Mouse (Mus musculus): ENCODE results near the gene Olfr568. TPM values are rescaled to one million over a fixed set of nuclear protein-coding genes. Genes with fewer than 3 reads are reported as not detected.

The Olfr568 gene
- polyA plus RNA-seq, 1 experiment = not detected

DNA sequence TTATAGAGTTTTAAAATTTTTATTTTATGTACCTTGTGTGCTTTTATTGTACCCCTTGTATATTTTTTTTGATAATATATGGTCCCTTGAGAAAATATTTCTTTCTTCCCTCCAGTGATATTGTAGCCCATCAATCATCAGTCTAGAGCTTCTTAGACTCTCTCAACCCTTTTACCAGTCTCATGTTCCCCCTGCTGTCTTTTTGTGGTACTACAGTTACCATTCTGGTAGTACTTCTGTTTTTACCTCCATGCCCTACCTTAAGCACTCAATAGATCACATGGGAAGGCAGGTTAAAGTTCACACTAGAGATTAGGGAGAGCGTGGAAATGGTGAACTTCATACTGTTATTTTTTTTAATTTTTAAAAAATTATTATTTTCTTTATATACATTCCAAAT lies 42.7 kb downstream of the Olfr568 start:
- no peak overlapping the region for H3K4me3 ChIP-seq (ENCODE audit: extremely low read depth, insufficient read depth, insufficient read length)
- no peaks in the 10 kb centered on the region for H3K27me3 ChIP-seq (ENCODE audit: control insufficient read depth, insufficient read depth, low read length)
- WGBS = 16% methylated on average over 1 of the region's 1 CpGs
- no peak overlapping the region for H3K27ac ChIP-seq (ENCODE audit: insufficient read depth, low read length)
- peak in 1 of 2 experiments; percentile 3 for DNase-seq (ENCODE audit: low read depth in 1 of 2, low spot score in 2 of 2)
- TF ChIP-seq CTCF (IDR thresholded peaks at IDR 0.05; ENCODE audit: extremely low read depth, insufficient read depth, insufficient read length, insufficient replicate concordance) = no peak
- TF ChIP-seq POLR2A (IDR thresholded peaks at IDR 0.05; ENCODE audit: low read depth, low read length) = no peak
- H3K4me1 ChIP-seq (ENCODE audit: control insufficient read depth, insufficient read depth, insufficient read length) = no peaks in the 10 kb centered on the region
- no peaks in the 10 kb centered on the region for H3K36me3 ChIP-seq (ENCODE audit: control insufficient read depth, insufficient read depth, low read length)

- no peaks in the 10 kb centered on the region for H3K27me3 ChIP-seq (ENCODE audit: control insufficient read depth, insufficient read depth, low read length)
- 70% methylated on average over 1 of the region's 1 CpGs for WGBS
- no peak within 1 kb of the TSS for H3K27ac ChIP-seq (ENCODE audit: insufficient read depth, low read length)
- no peak for TF ChIP-seq POLR2A (IDR thresholded peaks at IDR 0.05; ENCODE audit: low read depth, low read length)
- TF ChIP-seq CTCF (IDR thresholded peaks at IDR 0.05; ENCODE audit: extremely low read depth, insufficient read depth, insufficient read length, insufficient replicate concordance) = no peak
- H3K36me3 ChIP-seq (ENCODE audit: control insufficient read depth, insufficient read depth, low read length) = no peaks in the 10 kb centered on the region
- no peak within 1 kb of the TSS for H3K4me3 ChIP-seq (ENCODE audit: extremely low read depth, insufficient read depth, insufficient read length)
- H3K4me1 ChIP-seq (ENCODE audit: control insufficient read depth, insufficient read depth, insufficient read length) = no peaks in the 10 kb centered on the region
- no peak for DNase-seq (ENCODE audit: low read depth in 1 of 2, low spot score in 2 of 2)
Measured at GRCm38 (mm10) chr7:102924109-102924508, 47.2 kb downstream of the Olfr568 start, which contains the start of gene Olfr572. Gene Olfr572 (plus strand): TSS chr7:102924409.

DNA sequence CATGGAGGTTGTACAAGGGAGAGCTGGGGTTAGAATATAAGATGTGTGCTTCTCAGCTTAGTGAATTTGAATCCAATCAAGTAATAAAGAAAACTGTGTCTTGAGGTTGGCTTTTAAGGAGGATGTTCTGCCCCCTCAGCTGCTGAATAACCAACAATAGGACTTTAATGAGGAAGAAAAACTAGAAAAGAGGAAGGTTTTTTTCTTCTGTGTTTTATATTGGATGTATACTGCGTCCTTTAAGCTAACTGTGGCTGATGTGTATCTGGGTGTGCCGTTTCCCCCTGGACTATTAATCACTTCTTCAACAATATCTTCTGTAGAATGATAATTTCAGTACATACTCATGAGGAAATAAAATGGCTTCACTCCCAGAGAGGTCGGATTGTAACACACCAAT lies 50.2 kb downstream of the Olfr568 start:
- TF ChIP-seq POLR2A (IDR thresholded peaks at IDR 0.05; ENCODE audit: low read depth, low read length) (no peak), CTCF (IDR thresholded peaks at IDR 0.05; ENCODE audit: extremely low read depth, insufficient read depth, insufficient read length, insufficient replicate concordance) (no peak)
- Histone ChIP-seq H3K27ac (ENCODE audit: insufficient read depth, low read length) (no peak overlapping the region), H3K4me3 (ENCODE audit: extremely low read depth, insufficient read depth, insufficient read length) (no peak overlapping the region), H3K27me3 (ENCODE audit: control insufficient read depth, insufficient read depth, low read length) (no peaks in the 10 kb centered on the region), H3K36me3 (ENCODE audit: control insufficient read depth, insufficient read depth, low read length) (no peaks in the 10 kb centered on the region), H3K4me1 (ENCODE audit: control insufficient read depth, insufficient read depth, insufficient read length) (no peaks in the 10 kb centered on the region)
- no peak for DNase-seq (ENCODE audit: low read depth in 1 of 2, low spot score in 2 of 2)
- WGBS = 21% methylated on average over 3 of the region's 3 CpGs

Other genes starting within 250 kb of the Olfr568 start
- not detected in 2 replicates for gene Olfr554, start 238.7 kb upstream of the Olfr568 start, polyA plus RNA-seq (2012; rRNA removed)
- gene Olfr555, start 218.3 kb upstream of the Olfr568 start, polyA plus RNA-seq (2012; rRNA removed) = not detected in 2 replicates
- not detected in 2 replicates for gene Olfr556, start 212.2 kb upstream of the Olfr568 start, polyA plus RNA-seq (2012; rRNA removed)
- gene Trim68, start 189.8 kb upstream of the Olfr568 start, polyA plus RNA-seq (2012; rRNA removed) = 10.6 and 12.4 TPM in 2 replicates
- not detected in 2 replicates for gene Olfr557, start 181.2 kb upstream of the Olfr568 start, polyA plus RNA-seq (2012; rRNA removed)
- gene Olfr558, start 174.9 kb upstream of the Olfr568 start, polyA plus RNA-seq (2012; rRNA removed) = 0.07 and 0.19 TPM in 2 replicates
- not detected in 2 replicates for gene Olfr33, start 158.1 kb upstream of the Olfr568 start, polyA plus RNA-seq (2012; rRNA removed)
- gene Olfr559, start 149.6 kb upstream of the Olfr568 start, polyA plus RNA-seq (2012; rRNA removed) = not detected in 2 replicates
- gene Olfr560, start 117.8 kb upstream of the Olfr568 start, polyA plus RNA-seq (2012; rRNA removed) = not detected in 2 replicates
- gene Olfr78, start 117.7 kb upstream of the Olfr568 start, polyA plus RNA-seq (2012; rRNA removed) = 0.12 and 0.26 TPM in 2 replicates
- not detected in 2 replicates for gene Olfr561, start 105.9 kb upstream of the Olfr568 start, polyA plus RNA-seq (2012; rRNA removed)
- not detected in 2 replicates for gene Olfr564, start 73.6 kb upstream of the Olfr568 start, polyA plus RNA-seq (2012; rRNA removed)
- not detected in 2 replicates for gene Olfr566, start 18.4 kb upstream of the Olfr568 start, polyA plus RNA-seq (2012; rRNA removed)
- not detected in 2 replicates for gene Olfr569, start 13.8 kb downstream of the Olfr568 start, polyA plus RNA-seq (2012; rRNA removed)
- gene Olfr570, start 17.5 kb downstream of the Olfr568 start, polyA plus RNA-seq (2012; rRNA removed) = not detected in 2 replicates
- not detected in 2 replicates for gene Olfr571, start 40.4 kb downstream of the Olfr568 start, polyA plus RNA-seq (2012; rRNA removed)
- gene Olfr572, start 47.3 kb downstream of the Olfr568 start, polyA plus RNA-seq (2012; rRNA removed) = not detected in 2 replicates
- gene Olfr573-ps1, start 65.5 kb downstream of the Olfr568 start, polyA plus RNA-seq (2012; rRNA removed) = not detected in 2 replicates
- not detected in 2 replicates for gene Olfr574, start 71.3 kb downstream of the Olfr568 start, polyA plus RNA-seq (2012; rRNA removed)
- gene Olfr575, start 81.7 kb downstream of the Olfr568 start, polyA plus RNA-seq (2012; rRNA removed) = not detected in 2 replicates
- not detected in 2 replicates for gene Olfr576, start 85.5 kb downstream of the Olfr568 start, polyA plus RNA-seq (2012; rRNA removed)
- gene Olfr577, start 98.8 kb downstream of the Olfr568 start, polyA plus RNA-seq (2012; rRNA removed) = not detected in 2 replicates
- not detected in 2 replicates for gene Olfr578, start 112.2 kb downstream of the Olfr568 start, polyA plus RNA-seq (2012; rRNA removed)
- not detected in 2 replicates for gene Olfr582, start 160.9 kb downstream of the Olfr568 start, polyA plus RNA-seq (2012; rRNA removed)
- gene Olfr583, start 174.2 kb downstream of the Olfr568 start, polyA plus RNA-seq (2012; rRNA removed) = not detected in 2 replicates
- gene Olfr584, start 204.8 kb downstream of the Olfr568 start, polyA plus RNA-seq (2012; rRNA removed) = not detected in 2 replicates
- gene Olfr585, start 220.6 kb downstream of the Olfr568 start, polyA plus RNA-seq (2012; rRNA removed) = not detected in 2 replicates
- not detected in 2 replicates for gene Olfr586, start 248.5 kb downstream of the Olfr568 start, polyA plus RNA-seq (2012; rRNA removed)

All from spleen, adult 2 months (tissue).